Mouse (Mus musculus) right cerebral cortex, adult 18-20 months (tissue): Measurements from ENCODE around the gene Snd1.

Source experiments
- DNase-seq: peaks from one replicate; pipeline ENCODE4 v3.0.0; 2022; ENCODE audit warnings: mixed read lengths

Snd1 gene

GRCm38 (mm10) chr6:28848891-28849290 is 374.0 kb downstream of the Snd1 start:
- DNase-seq, result no peak

- DNase-seq, result no peak
Observed at GRCm38 (mm10) chr6:28849317-28849716, 374.4 kb downstream of the Snd1 start.

GRCm38 (mm10) chr6:28850326-28850900 is 375.5 kb downstream of the Snd1 start:
- no peak for DNase-seq

GRCm38 (mm10) chr6:28852342-28852741 is 377.4 kb downstream of the Snd1 start:
- DNase-seq, result no peak

GRCm38 (mm10) chr6:28853164-28853563 is 378.2 kb downstream of the Snd1 start:
- no peak for DNase-seq

- no peak for DNase-seq
Observed at GRCm38 (mm10) chr6:28853654-28854053, 378.7 kb downstream of the Snd1 start.

- DNase-seq, result no peak
Observed at GRCm38 (mm10) chr6:28854598-28854997, 379.7 kb downstream of the Snd1 start.

GRCm38 (mm10) chr6:28855442-28855841 is 380.5 kb downstream of the Snd1 start:
- no peak for DNase-seq

GRCm38 (mm10) chr6:28856789-28857188 is 381.9 kb downstream of the Snd1 start:
- DNase-seq, result no peak

- DNase-seq, result no peak
Observed at GRCm38 (mm10) chr6:28857198-28858180, 382.6 kb downstream of the Snd1 start.

- no peak for DNase-seq
Observed at GRCm38 (mm10) chr6:28859094-28859493, 384.2 kb downstream of the Snd1 start.

- no peak for DNase-seq
Observed at GRCm38 (mm10) chr6:28860450-28860849, 385.5 kb downstream of the Snd1 start.

GRCm38 (mm10) chr6:28860922-28861321 is 386.0 kb downstream of the Snd1 start:
- DNase-seq, result no peak

GRCm38 (mm10) chr6:28862304-28862703 is 387.4 kb downstream of the Snd1 start:
- peak; percentile 37 for DNase-seq

- DNase-seq, result peak; percentile 52
Observed at GRCm38 (mm10) chr6:28864684-28865083, 389.7 kb downstream of the Snd1 start.

GRCm38 (mm10) chr6:28865112-28865511 is 390.2 kb downstream of the Snd1 start:
- no peak for DNase-seq

GRCm38 (mm10) chr6:28866206-28866605 is 391.3 kb downstream of the Snd1 start:
- DNase-seq, result no peak

- no peak for DNase-seq
Observed at GRCm38 (mm10) chr6:28867516-28868251, 392.7 kb downstream of the Snd1 start.

- DNase-seq, result peak; percentile 44
Observed at GRCm38 (mm10) chr6:28871725-28872420, 396.9 kb downstream of the Snd1 start.

GRCm38 (mm10) chr6:28872421-28872795 is 397.5 kb downstream of the Snd1 start:
- no peak for DNase-seq

GRCm38 (mm10) chr6:28874053-28874452 is 399.1 kb downstream of the Snd1 start:
- DNase-seq, result no peak

GRCm38 (mm10) chr6:28874759-28875158 is 399.8 kb downstream of the Snd1 start:
- no peak for DNase-seq

- no peak for DNase-seq
Observed at GRCm38 (mm10) chr6:28875333-28875732, 400.4 kb downstream of the Snd1 start.
